Mouse (Mus musculus) gastrocnemius, adult 2 months (tissue): ENCODE measurements around the gene Tomm40. TPM values are rescaled to one million over a fixed set of nuclear protein-coding genes. Genes with fewer than 3 reads are reported as not detected.

Experiments used
- DNase-seq: peaks from one replicate; pipeline ENCODE4 v3.0.0; 2022
- H3K27ac ChIP-seq: fragments of 200-600 bp; 2 replicates; pipeline ENCODE4 v1.8.1; 2022; ENCODE audit warnings: mild to moderate bottlenecking
- H3K4me3 ChIP-seq: fragments of 200-600 bp; 2 replicates; pipeline ENCODE4 v1.8.1; 2022; ENCODE audit warnings: mild to moderate bottlenecking, moderate library complexity
- CTCF ChIP-seq: fragments of 200-600 bp; IDR thresholded peaks from 2 replicates; pipeline ENCODE4 v1.8.1; 2022; ENCODE audit warnings: antibody characterized with exemption, mild to moderate bottlenecking, moderate library complexity
- intact Hi-C: fragments of 180-260 bp; cut with DNase I; formaldehyde crosslinking; loops from one replicate; pipeline ENCODE4 v1.15.1; 2025
- total RNA-seq, 2 experiments: library from RNA; stranded (reverse); gene quantifications; 2 replicates each; pipeline ENCODE4 v1.2.3; 2021

The Tomm40 gene
- total RNA-seq, 2 experiments from 2014 or later: 41.0 to 52.4 TPM

DNA sequence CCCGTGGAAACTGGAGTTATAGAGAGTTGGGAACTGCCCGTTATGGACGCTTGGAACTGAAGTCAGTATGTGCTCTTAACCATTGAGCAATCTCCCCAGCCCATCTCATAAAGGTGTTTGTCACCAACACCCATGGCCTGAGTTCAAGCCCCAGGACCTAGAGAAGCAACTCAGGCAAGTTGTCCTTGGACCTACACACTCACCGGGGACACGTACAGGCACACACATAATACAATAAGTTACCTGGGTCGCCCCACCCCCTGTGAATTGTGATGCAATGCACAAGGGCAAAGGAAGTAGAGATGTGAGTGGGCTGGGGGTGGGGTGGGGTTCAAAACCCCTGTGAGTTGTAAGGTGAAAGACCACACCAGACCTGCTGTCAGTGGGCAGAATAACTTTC lies 28.7 kb downstream of the Tomm40 start:
- no peak for TF ChIP-seq CTCF
- no peak for DNase-seq
- Histone ChIP-seq H3K27ac (no peak overlapping the region), H3K4me3 (no peak overlapping the region)
- intact Hi-C loops: no loop called here

DNA sequence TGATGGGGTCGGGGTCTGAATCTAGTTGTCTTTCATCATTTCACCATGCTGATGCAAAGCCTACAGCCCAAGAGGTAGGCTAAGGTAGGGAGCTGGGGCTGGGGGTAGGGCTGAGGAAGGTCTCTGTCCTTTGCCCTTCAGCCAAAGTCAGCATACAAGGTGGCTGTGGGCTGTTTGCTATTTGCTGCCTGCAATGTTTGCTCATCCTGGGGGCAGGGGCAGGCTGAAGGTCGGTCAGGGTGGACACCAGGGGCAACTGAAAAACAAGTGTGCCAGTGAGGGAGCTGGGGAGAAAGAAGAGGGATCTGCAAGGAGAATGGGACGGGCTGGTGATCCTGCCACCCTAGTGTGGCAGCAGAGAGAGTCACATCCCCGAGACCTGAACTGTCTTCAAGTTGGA lies 29.9 kb downstream of the Tomm40 start:
- no peak for DNase-seq
- intact Hi-C loops: no loop called here
- Histone ChIP-seq H3K4me3 (no peak overlapping the region), H3K27ac (no peak overlapping the region)
- TF ChIP-seq CTCF: no peak

DNA sequence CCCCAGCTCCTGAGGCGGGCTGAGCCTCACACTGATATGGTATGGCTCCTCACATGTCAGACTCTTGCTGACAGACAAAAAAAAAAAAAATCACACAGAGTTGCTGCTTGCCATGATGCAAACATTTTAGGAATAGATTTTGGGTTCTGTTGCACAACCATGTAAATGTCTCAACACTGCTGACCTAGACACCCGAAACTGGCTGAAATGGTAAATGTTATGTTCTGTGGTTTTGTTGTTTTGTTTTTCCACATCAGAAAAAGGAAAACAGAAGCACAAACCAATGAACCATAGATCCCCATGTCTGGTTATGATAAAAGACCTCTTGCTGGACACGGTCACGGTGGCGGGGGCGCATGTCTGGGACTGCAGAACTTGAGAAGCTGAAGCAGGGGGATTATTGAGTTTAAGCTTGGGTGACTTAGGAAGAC lies 31.5 kb downstream of the Tomm40 start:
- Histone ChIP-seq H3K4me3 (no peak overlapping the region), H3K27ac (no peak overlapping the region)
- intact Hi-C loops: no loop called here
- TF ChIP-seq CTCF: no peak
- no peak for DNase-seq

DNA sequence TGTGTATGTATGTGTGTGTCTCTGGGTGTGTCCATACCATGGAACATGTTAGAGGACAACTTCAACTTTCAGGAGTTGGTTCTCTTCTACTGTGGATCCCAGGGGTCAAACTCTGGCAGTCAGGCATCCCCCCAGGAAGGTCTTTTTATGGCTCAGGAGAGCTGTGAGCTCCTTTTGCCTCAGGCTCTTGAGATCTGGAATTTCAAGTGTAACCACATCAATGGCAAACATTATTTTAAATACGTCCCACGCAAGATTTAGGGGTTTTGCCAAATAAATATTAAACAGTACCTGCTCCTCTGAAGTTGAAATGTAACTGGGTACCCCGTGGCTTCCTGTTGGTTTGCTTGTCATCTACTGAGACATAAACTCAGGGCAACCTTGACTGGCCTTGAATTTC lies 32.3 kb downstream of the Tomm40 start:
- DNase-seq: no peak
- no peak overlapping the region for H3K4me3 ChIP-seq
- TF ChIP-seq CTCF: no peak
- H3K27ac ChIP-seq: no peak overlapping the region
- intact Hi-C loops: no loop called here

GRCm38 (mm10) chr7:19681202-19681694 lies 34.0 kb downstream of the Tomm40 start, which contains the start of the genes Gm44805 and Apoc4:
Gm44805 (minus strand) TSS chr7:19681423.
Apoc4 (minus strand) TSS chr7:19681479.
- intact Hi-C loops: no loop called here
- no peak for DNase-seq
- H3K27ac ChIP-seq: no peak within 1 kb of the TSS

GRCm38 (mm10) chr7:19680702-19681101 lies 34.5 kb downstream of the Tomm40 start:
- DNase-seq: no peak
- intact Hi-C loops: no loop called here
- Histone ChIP-seq H3K27ac (no peak overlapping the region), H3K4me3 (no peak overlapping the region)
- no peak for TF ChIP-seq CTCF

More at GRCm38 (mm10) chr7:19681202-19681694, 34.0 kb downstream of the Tomm40 start, which contains the start of the genes Gm44805 and Apoc4:
- no peak for TF ChIP-seq CTCF
- H3K4me3 ChIP-seq: no peak within 1 kb of the TSS

- DNase-seq: no peak
- no peak for TF ChIP-seq CTCF
- no peak overlapping the region for H3K4me3 ChIP-seq
- intact Hi-C loops: no loop called here
- no peak overlapping the region for H3K27ac ChIP-seq
Observed at GRCm38 (mm10) chr7:19678901-19679300, 36.3 kb downstream of the Tomm40 start.

GRCm38 (mm10) chr7:19677872-19678271 lies 37.4 kb downstream of the Tomm40 start, which contains the start of gene Apoc2:
Apoc2 (minus strand) TSS chr7:19677941.
- DNase-seq: no peak
- Histone ChIP-seq H3K4me3 (no peak within 1 kb of the TSS), H3K27ac (no peak within 1 kb of the TSS)
- intact Hi-C loops: no loop called here
- TF ChIP-seq CTCF: no peak

DNA sequence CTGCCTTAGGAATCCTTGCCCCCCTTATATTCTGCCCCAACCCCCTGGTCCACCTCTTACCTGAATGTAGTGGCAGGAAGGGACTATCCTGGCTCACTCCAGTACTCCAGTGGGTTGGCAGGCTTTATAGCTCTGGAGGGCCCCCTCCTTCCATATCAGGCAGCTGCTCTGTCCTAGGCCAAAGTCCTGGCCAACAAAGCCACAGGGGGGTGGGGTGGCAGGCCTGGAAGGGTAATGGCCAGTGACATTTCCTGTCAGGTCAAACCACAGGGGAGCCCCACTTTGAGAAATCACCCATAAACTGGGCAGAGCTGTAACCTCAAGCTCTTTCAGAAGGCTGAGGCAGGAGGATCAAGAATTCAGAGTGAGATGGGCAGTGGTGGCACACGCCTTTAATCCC lies 38.6 kb downstream of the Tomm40 start:
- Histone ChIP-seq H3K4me3 (no peak overlapping the region), H3K27ac (no peak overlapping the region)
- intact Hi-C loops: no loop called here
- no peak for TF ChIP-seq CTCF
- no peak for DNase-seq

DNA sequence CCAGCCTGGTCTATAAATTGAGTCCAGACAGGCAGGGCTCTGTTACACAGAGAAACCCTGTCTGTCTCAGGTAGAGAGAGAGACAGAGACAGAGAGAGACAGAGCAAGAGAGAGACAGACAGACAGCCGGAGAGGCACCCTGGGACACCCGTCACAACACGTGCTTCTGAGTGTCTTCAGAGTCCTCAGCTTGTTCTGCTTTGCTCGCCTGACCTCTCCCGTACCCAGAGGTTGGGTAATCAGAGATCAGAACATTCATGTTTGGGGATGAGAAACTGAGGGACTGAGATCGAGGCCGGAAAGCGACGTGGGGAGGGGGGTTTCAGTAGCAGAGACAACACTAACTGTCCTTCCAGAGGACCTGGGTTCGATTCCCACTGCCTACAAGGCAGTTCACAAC lies 39.4 kb downstream of the Tomm40 start:
- Histone ChIP-seq H3K4me3 (no peak overlapping the region), H3K27ac (no peak overlapping the region)
- no peak for TF ChIP-seq CTCF
- no peak for DNase-seq
- intact Hi-C loops: no loop called here

GRCm38 (mm10) chr7:19673083-19673699 lies 42.0 kb downstream of the Tomm40 start:
- no peak for TF ChIP-seq CTCF

GRCm38 (mm10) chr7:19671511-19671910 lies 43.7 kb downstream of the Tomm40 start:
- H3K27ac ChIP-seq: no peak overlapping the region
- no peak for DNase-seq
- intact Hi-C loops: no loop called here

More at GRCm38 (mm10) chr7:19673083-19673699, 42.0 kb downstream of the Tomm40 start:
- DNase-seq: no peak
- intact Hi-C loops: no loop called here
- Histone ChIP-seq H3K4me3 (no peak overlapping the region), H3K27ac (no peak overlapping the region)

GRCm38 (mm10) chr7:19668947-19669721 lies 46.1 kb downstream of the Tomm40 start:
- peak; percentile 92 for TF ChIP-seq CTCF
- peak overlapping the region; percentile 91 for H3K27ac ChIP-seq
- intact Hi-C loops: loop anchor here (1.0 to 2.0 kb wide), 2 partner anchors 32 to 44 kb away; no protein-coding TSS in a partner anchor
- H3K4me3 ChIP-seq: peak overlapping the region; percentile 53
- DNase-seq: peak; percentile 93

More at GRCm38 (mm10) chr7:19671511-19671910, 43.7 kb downstream of the Tomm40 start:
- no peak overlapping the region for H3K4me3 ChIP-seq
- no peak for TF ChIP-seq CTCF
